Mouse (Mus musculus): ENCODE results near the gene Crb2. TPM values are rescaled to one million over a fixed set of nuclear protein-coding genes. Genes with fewer than 3 reads are reported as not detected.

The Crb2 gene
- total and polyA plus RNA-seq, 3 experiments, result 0.07 to 0.13 TPM; not detected in 1

DNA sequence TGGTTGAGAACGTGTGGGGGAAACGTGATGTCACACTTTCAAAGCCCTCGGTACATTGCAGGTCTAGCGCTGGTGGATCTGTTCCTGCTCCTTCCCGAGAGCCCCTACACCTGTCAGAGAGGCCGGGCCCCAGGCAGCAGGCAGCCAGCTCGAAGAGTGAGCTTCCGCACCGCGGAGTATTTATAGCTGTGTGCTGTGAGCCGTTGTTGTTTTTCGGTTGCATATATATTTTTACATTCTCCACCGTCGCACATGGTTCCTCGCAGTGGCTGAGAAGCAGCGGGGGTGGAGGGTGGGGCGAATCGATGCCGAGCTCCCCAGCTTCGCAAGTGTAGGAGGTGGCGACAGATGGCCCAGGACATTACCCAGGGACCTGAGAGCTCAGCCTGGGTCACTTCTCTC lies 11.0 kb upstream of the Crb2 start:
- Histone ChIP-seq H3K27me3 (replicated peaks) (no peaks in the 10 kb centered on the region), H3K27ac (ENCODE audit: insufficient read depth, low read depth) (peak overlapping the region; percentile 85), H3K36me3 (replicated peaks in 1 of 2; ENCODE audit: control insufficient read depth in 1 of 2, insufficient read depth in 1 of 2, low read length in 1 of 2) (no peaks in the 10 kb centered on the region), H3K4me3 (replicated peaks in 1 of 3; ENCODE audit: low read depth in 2 of 3, low read length in 2 of 3, poor library complexity in 1 of 3) (peak overlapping the region in 1 of 3 experiments; percentile 15), H3K79me2 (replicated peaks; ENCODE audit: control insufficient read depth, extremely low read depth, insufficient read depth, poor library complexity, severe bottlenecking) (no peaks in the 10 kb centered on the region), H3K9ac (ENCODE audit: insufficient read depth, low read depth) (peak overlapping the region; percentile 5; the same call in 1 of the 2 replicates), H3K4me1 (ENCODE audit: control insufficient read depth in 1 of 2, insufficient read depth in 2 of 2) (peaks cover 49 to 67% of the 10 kb centered on the region in 2 experiments), H3K9me3 (replicated peaks; ENCODE audit: low read length) (no peaks in the 10 kb centered on the region), H3K4me2 (ENCODE audit: insufficient read depth, low read depth, poor library complexity, severe bottlenecking) (peak overlapping the region; percentile 25)
- DNase-seq (ENCODE audit: extremely low read depth), result peak; percentile 72
- dilution Hi-C loops (cut with MboI; ENCODE audit: extremely low pct_ligation_motif_present, extremely low pct_unique_long_range_greater_than_20kb, low sequenced_read_pairs) (no loop called here), in situ Hi-C loops (cut with MboI; ENCODE audit: low pct_ligation_motif_present, low pct_unique_long_range_greater_than_20kb, low sequenced_read_pairs) (loop anchor here (10.0 kb wide), 1 partner anchor 180 kb away; no protein-coding TSS in a partner anchor)
- TF ChIP-seq PAX5 (IDR thresholded peaks at IDR 0.05; ENCODE audit: low read length), result no peak
- 0 out of 2 replicates have a peak, but pooled peaks have one; percentile 19 for TF ChIP-seq ZNF384 (IDR thresholded peaks at IDR 0.05; ENCODE audit: low read depth, low read length)
- TF ChIP-seq HCFC1 (IDR thresholded peaks at IDR 0.05; ENCODE audit: low read depth, low read length), result peak; percentile 38; the same call in 1 of the 2 replicates
- TF ChIP-seq ZMIZ1 (IDR thresholded peaks at IDR 0.05; ENCODE audit: low read depth, low read length), result no peak
- TF ChIP-seq MAX (IDR thresholded peaks at IDR 0.05; ENCODE audit: low read length), result peak; percentile 86
- TF ChIP-seq CTCF (conservative IDR thresholded peaks at IDR 0.05 in 1 of 2, IDR thresholded peaks at IDR 0.05 in 1 of 2; ENCODE audit: low read depth in 2 of 2, low read length in 2 of 2), result no peak
- TF ChIP-seq CHD2 (IDR thresholded peaks at IDR 0.05; ENCODE audit: low read length), result 0 out of 2 replicates have a peak, but pooled peaks have one; percentile 32
- peak; percentile 86 for TF ChIP-seq TCF12 (IDR thresholded peaks at IDR 0.05; ENCODE audit: low read depth, low read length)
- no peak for TF ChIP-seq CHD1 (IDR thresholded peaks at IDR 0.05; ENCODE audit: low read depth, low read length)
- TF ChIP-seq EP300 (IDR thresholded peaks at IDR 0.05; ENCODE audit: low read length), result peak; percentile 64; the same call in 1 of the 2 replicates
- no peak for TF ChIP-seq JUN (IDR thresholded peaks at IDR 0.05; ENCODE audit: insufficient read depth, low read depth, low read length)
- no peak for TF ChIP-seq KAT2A (IDR thresholded peaks at IDR 0.05; ENCODE audit: insufficient replicate concordance, low read length)
- peak; percentile 61; the same call in 1 of the 2 replicates for TF ChIP-seq POLR2A (IDR thresholded peaks at IDR 0.05; ENCODE audit: low read depth, low read length)
- 0 out of 2 replicates have a peak, but pooled peaks have one; percentile 4 for TF ChIP-seq JUND (conservative IDR thresholded peaks at IDR 0.05; ENCODE audit: low read depth, low read length)
- peak; percentile 25; the same call in 1 of the 2 replicates for TF ChIP-seq UBTF (IDR thresholded peaks at IDR 0.05; ENCODE audit: low read depth, low read length)
- TF ChIP-seq SIN3A (IDR thresholded peaks at IDR 0.05; ENCODE audit: low read length), result peak; percentile 61
- no peak for TF ChIP-seq USF1 (IDR thresholded peaks at IDR 0.05; ENCODE audit: low read depth, low read length)
- TF ChIP-seq ETS1 (conservative IDR thresholded peaks at IDR 0.05; ENCODE audit: low read depth, low read length), result peak; percentile 65
- TF ChIP-seq NRF1 (IDR thresholded peaks at IDR 0.05; ENCODE audit: low read depth, low read length), result no peak
- peak; percentile 52; the same call in 1 of the 2 replicates for TF ChIP-seq NELFE (IDR thresholded peaks at IDR 0.05; ENCODE audit: low read depth, low read length)
- TF ChIP-seq MXI1 (IDR thresholded peaks at IDR 0.05; ENCODE audit: low read depth, low read length), result peak; percentile 58; the same call in 1 of the 2 replicates
- TF ChIP-seq TBP (conservative IDR thresholded peaks at IDR 0.05; ENCODE audit: low read depth, low read length), result peak; percentile 70
- TF ChIP-seq BHLHE40 (IDR thresholded peaks at IDR 0.05; ENCODE audit: low read depth, low read length), result peak; percentile 85
- TF ChIP-seq MAZ (IDR thresholded peaks at IDR 0.05; ENCODE audit: low read depth, low read length), result peak; percentile 78
- TF ChIP-seq MYC (IDR thresholded peaks at IDR 0.05; ENCODE audit: low read depth, low read length), result peak; percentile 89
- TF ChIP-seq ELF1 (IDR thresholded peaks at IDR 0.05; ENCODE audit: low read depth, low read length), result peak; percentile 70
- TF ChIP-seq IRF4 (IDR thresholded peaks at IDR 0.05; ENCODE audit: low read depth, low read length), result peak; percentile 82
- no peak for TF ChIP-seq RCOR1 (conservative IDR thresholded peaks at IDR 0.05; ENCODE audit: low read depth, low read length)
- TF ChIP-seq MEF2A (IDR thresholded peaks at IDR 0.05; ENCODE audit: borderline replicate concordance, low read depth, low read length), result peak; percentile 96

Measured in CH12.LX (cell line).